Mouse (Mus musculus) limb, embryonic 14.5 days (tissue): ENCODE results near the gene Runx1. TPM values are rescaled to one million over a fixed set of nuclear protein-coding genes. Genes with fewer than 3 reads are reported as not detected.

Experiments
- ATAC-seq: fragments of 200-750 bp; cut with Nextera tagmentation; 2 replicates; pipeline ENCODE4 v1.8.0; 2017; ENCODE audit warnings: low read depth, moderate number of reproducible peaks, moderate TSS enrichment; ENCODE audit not compliant: low FRiP score
- DNase-seq: peaks from one replicate; pipeline ENCODE4 v3.0.0-alpha.2; 2015; ENCODE audit warnings: low spot score
- H3K27ac ChIP-seq: fragments of 300-500 bp; sonication (generic); replicated peaks from 2 replicates; pipeline ENCODE4 v1.5.1; 2014; ENCODE audit warnings: low read depth, mild to moderate bottlenecking, low read length, moderate library complexity, mixed read lengths
- H3K27me3 ChIP-seq: fragments of 300-500 bp; sonication (generic); 2 replicates; pipeline ENCODE4 v1.6.1; 2014; ENCODE audit warnings: low read length, mixed read lengths; ENCODE audit not compliant: control insufficient read depth, insufficient read depth
- H3K36me3 ChIP-seq: fragments of 300-500 bp; sonication (generic); 2 replicates; pipeline ENCODE4 v1.6.1; 2014; ENCODE audit warnings: mild to moderate bottlenecking, low read length, moderate library complexity, mixed read lengths; ENCODE audit not compliant: control insufficient read depth, insufficient read depth
- H3K4me1 ChIP-seq: fragments of 300-500 bp; sonication (generic); 2 replicates; pipeline ENCODE4 v1.6.1; 2014; ENCODE audit warnings: antibody characterized with exemption, low read length, mixed read lengths; ENCODE audit not compliant: control insufficient read depth, insufficient read depth
- H3K4me2 ChIP-seq: fragments of 300-500 bp; sonication (generic); replicated peaks from 2 replicates; pipeline ENCODE4 v1.6.1; 2014; ENCODE audit warnings: low read depth, mild to moderate bottlenecking, low read length, moderate library complexity; ENCODE audit not compliant: severe bottlenecking
- H3K4me3 ChIP-seq: fragments of 300-500 bp; sonication (generic); replicated peaks from 2 replicates; pipeline ENCODE4 v1.5.1; 2014; ENCODE audit warnings: low read length
- H3K9ac ChIP-seq: fragments of 300-500 bp; sonication (generic); 2 replicates; pipeline ENCODE4 v1.6.1; 2014; ENCODE audit warnings: mild to moderate bottlenecking, low read depth, low read length, moderate library complexity; ENCODE audit not compliant: severe bottlenecking
- H3K9me3 ChIP-seq: fragments of 300-500 bp; sonication (generic); 2 replicates; pipeline ENCODE4 v1.6.1; 2016; ENCODE audit warnings: low read length; ENCODE audit not compliant: control insufficient read depth
- POLR2A ChIP-seq: fragments of 200-500 bp; IDR thresholded peaks from 2 replicates; pipeline ENCODE4 v1.8.0; 2012; ENCODE audit warnings: inconsistent platforms, mild to moderate bottlenecking, moderate library complexity, borderline replicate concordance; ENCODE audit not compliant: insufficient read depth, insufficient read length; ENCODE audit errors: extremely low read depth
- WGBS: fragments of 180-500 bp; shearing (Covaris S2); extraction: QIAGEN DNeasy Blood & Tissue Kit; methylation state at CpG from one replicate; pipeline ENCODE4 v1.1.7; 2014; 5-methylcytosine and 5-hydroxymethylcytosine counted together
- polyA plus RNA-seq, 2 experiments: library from polyadenylated mRNA; depleted of rRNA in 1 of 2; stranded (reverse) in 1 of 2; unstranded in 1 of 2; fragments of >200 nt; fragmentation: Nextera tagmentation in 1 of 2; extraction: Ambion mirVana in 1 of 2; gene quantifications; 2 replicates each; pipeline versions ENCODE4 v1.2.1 to v1.2.3; 2012 to 2014

The Runx1 gene
- polyA plus RNA-seq, 2 experiments, result 5.2 to 5.5 TPM

DNA sequence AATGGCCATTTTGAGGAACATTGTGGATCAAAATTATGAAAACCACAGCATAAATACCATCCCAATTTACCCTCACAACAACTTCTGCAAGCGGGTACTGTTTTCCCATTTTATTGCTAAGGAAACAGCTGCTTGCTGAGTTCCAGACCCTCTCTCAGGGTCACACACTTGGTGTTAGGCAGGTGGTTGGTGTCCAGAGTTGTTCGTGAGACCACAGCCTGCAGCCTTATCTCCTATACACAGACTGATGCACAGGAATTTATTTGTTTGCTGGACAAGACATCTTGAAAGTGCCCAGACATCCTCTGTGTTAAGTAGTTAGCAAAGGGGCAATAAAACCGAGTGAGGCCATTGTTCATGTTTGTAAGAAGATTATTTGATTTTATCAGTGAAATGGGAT, 30.8 kb upstream of the Runx1 start:
- H3K4me1 ChIP-seq, result no peaks in the 10 kb centered on the region
- no peaks in the 10 kb centered on the region for H3K9me3 ChIP-seq
- H3K9ac ChIP-seq, result no peak overlapping the region
- no peak overlapping the region for H3K27ac ChIP-seq
- no peak overlapping the region for H3K4me3 ChIP-seq
- no peak overlapping the region for H3K4me2 ChIP-seq
- TF ChIP-seq POLR2A, result no peak
- no peaks in the 10 kb centered on the region for H3K27me3 ChIP-seq
- H3K36me3 ChIP-seq, result no peaks in the 10 kb centered on the region
- DNase-seq (no peak), ATAC-seq (no peak)
- WGBS, result 39% methylated on average over 3 of the region's 3 CpGs

DNA sequence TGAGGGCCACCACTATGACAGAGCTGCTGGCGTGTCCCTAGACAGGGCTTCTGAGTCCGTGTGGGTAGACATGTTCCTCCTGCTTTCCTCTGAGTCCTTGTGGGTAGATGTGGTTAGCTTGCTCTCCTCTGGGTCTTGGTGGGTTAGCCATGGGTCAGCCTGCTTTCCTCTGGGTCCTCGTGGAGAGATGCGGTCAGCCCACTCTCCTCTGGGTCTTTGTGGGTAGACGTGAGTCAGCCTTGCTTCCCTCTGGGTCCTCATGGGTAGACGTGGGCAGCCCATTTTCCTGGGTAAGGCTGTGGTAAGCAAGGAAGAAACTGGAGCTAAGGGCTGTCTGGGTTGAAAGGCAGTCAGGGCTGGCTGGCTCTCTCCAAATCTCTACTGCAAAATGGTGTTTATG, 26.3 kb upstream of the Runx1 start:
- H3K36me3 ChIP-seq, result no peaks in the 10 kb centered on the region
- no peak for DNase-seq
- TF ChIP-seq POLR2A, result no peak
- no peak for ATAC-seq
- H3K27me3 ChIP-seq, result no peaks in the 10 kb centered on the region
- no peak overlapping the region for H3K4me2 ChIP-seq
- no peaks in the 10 kb centered on the region for H3K4me1 ChIP-seq
- no peak overlapping the region for H3K9ac ChIP-seq
- no peak overlapping the region for H3K4me3 ChIP-seq
- no peak overlapping the region for H3K27ac ChIP-seq
- H3K9me3 ChIP-seq, result no peaks in the 10 kb centered on the region
- WGBS, result 87% methylated on average over 6 of the region's 6 CpGs

GRCm38 (mm10) chr16:92850416-92850815, 24.5 kb upstream of the Runx1 start:
- WGBS, result 69% methylated on average over 3 of the region's 3 CpGs

DNA sequence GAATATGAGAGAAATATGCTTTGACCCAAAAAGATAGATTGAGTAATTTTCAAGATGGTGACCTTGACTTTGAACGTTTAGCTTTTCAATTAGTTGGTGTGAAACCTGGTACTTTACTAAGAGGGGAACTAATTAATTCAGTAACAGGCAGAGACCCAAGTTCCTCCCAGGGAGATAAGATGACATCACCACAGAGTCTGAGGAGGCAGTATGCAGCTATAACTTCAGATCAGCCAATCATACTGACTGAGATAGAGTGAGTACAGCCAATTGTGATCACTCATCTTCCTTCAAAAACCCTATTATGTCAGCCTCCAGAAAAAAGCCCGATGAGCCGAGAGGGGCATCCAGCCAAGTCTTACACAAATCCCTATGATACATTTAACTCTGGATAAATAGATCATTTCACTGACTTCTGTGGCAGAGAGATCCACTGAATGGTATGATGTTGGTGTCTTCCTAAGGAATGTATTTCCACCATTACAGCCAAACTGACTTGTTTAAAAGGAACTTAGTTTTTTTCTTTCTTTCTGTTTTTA, 21.9 kb upstream of the Runx1 start:
- Histone ChIP-seq H3K36me3 (no peaks in the 10 kb centered on the region), H3K4me1 (peaks cover 8% of the 10 kb centered on the region; the same call in 1 of the 2 replicates), H3K9me3 (no peaks in the 10 kb centered on the region), H3K4me2 (no peak overlapping the region), H3K27me3 (no peaks in the 10 kb centered on the region), H3K9ac (no peak overlapping the region), H3K27ac (no peak overlapping the region), H3K4me3 (no peak overlapping the region)
- WGBS, result 87% methylated on average over 3 of the region's 3 CpGs
- DNase-seq (peak; percentile 32), ATAC-seq (no peak)
- no peak for TF ChIP-seq POLR2A

More at GRCm38 (mm10) chr16:92850416-92850815, 24.5 kb upstream of the Runx1 start:
- Histone ChIP-seq H3K9ac (no peak overlapping the region), H3K4me1 (peaks cover 7% of the 10 kb centered on the region; the same call in 1 of the 2 replicates), H3K27me3 (no peaks in the 10 kb centered on the region), H3K4me3 (no peak overlapping the region), H3K27ac (no peak overlapping the region), H3K4me2 (no peak overlapping the region), H3K9me3 (no peaks in the 10 kb centered on the region), H3K36me3 (no peaks in the 10 kb centered on the region)
- DNase-seq, result no peak
- ATAC-seq, result no peak
- no peak for TF ChIP-seq POLR2A

DNA sequence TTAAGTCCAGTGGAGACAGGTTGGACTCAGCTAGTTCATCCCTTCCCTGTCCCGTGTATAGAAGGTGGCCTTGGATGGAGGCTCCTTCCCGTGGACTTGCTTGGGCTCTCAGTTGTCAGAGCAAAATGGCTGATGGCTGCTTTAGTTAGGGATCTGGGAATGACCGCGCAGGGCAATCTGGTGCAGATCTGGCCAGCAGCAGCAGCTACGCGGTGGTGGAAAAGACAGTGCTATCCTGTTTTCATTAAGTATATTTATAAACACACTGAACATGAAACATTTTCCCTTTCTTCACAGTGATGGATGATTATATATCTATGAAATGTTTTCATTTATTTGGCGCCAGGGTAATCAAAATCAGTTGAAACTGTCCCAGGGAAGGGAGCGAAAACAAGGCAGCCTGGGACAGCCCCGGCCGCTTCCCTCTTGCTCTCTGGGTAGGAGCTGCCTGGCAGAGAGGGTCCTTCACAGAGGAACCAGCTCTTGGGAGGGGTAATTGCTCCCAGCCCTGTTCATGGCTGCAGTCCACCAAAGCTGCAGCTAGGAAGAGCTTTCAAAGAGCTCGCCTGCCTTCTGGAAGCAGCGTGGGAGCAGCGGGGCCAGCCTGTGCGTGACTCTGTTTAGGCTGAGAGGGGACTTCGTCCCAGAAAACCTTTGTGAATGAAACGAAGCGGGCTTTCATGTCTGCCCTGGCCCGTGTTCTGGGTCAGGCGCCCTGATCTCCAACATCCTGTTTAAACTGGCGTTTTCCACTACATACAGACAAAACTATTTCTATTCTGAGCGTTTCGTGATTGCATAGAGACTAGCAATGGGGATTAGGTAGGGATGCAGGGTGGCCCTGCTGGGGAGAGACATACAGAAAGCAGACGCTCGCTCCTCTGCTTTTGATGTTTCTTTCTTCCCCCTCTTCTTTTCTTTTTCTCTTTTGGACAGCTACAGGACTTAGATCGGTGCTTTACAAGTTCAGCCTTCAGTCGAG, 19.6 kb upstream of the Runx1 start:
- 44% methylated on average over 26 of the region's 26 CpGs for WGBS

More for the DNA sequence above, 19.6 kb upstream of the Runx1 start:
- TF ChIP-seq POLR2A, result no peak
- peak overlapping the region; percentile 32 for H3K9ac ChIP-seq
- no peak overlapping the region; the same call in 1 of the 2 replicates for H3K4me2 ChIP-seq
- no peaks in the 10 kb centered on the region for H3K9me3 ChIP-seq
- DNase-seq (peak; percentile 57), ATAC-seq (peak; percentile 34; the same call in 1 of the 2 replicates)
- no peaks in the 10 kb centered on the region for H3K36me3 ChIP-seq
- H3K27ac ChIP-seq, result peak overlapping the region; percentile 21
- peaks cover 8% of the 10 kb centered on the region; the same call in 1 of the 2 replicates for H3K4me1 ChIP-seq
- H3K27me3 ChIP-seq, result no peaks in the 10 kb centered on the region
- H3K4me3 ChIP-seq, result no peak overlapping the region
